Comparison of ENCODE assay signal across 26 mouse cellular contexts in the genomic region with DNA sequence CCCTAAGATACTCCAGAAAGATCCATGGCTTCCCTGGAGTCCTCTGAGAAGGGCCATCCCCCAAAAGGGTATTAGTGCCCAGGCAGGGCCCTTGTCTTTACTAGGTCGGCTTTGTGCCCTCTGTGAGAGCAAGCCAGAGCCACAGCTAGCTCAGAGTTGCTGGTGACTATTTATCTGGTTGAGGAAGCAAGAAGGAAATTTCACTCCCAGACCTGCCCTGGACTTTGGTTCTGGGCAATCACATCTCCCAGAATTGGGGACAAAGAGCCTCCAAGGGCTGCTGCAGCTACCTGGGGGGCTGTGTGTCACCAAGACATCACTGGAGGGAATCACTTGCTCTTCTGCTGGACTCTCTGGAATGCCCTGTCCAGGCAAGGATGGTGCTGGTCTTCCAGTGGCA. TPM values are rescaled to one million over a fixed set of nuclear protein-coding genes. Genes with fewer than 3 reads are reported as not detected.
DNase-seq lines count a peak whose midpoint lies in the region; ATAC-seq lines count a peak whose summit lies in the region.
"Had no signal": no experiment of that assay in that cellular context is flagged by ENCODE, and none has a peak within 500 bp of the region (broad histone marks: within the 10 kb centered on the region; RNA-seq: fewer than 3 reads in every experiment).

No protein-coding gene starts in this region.

- no peaks in the 10 kb centered on the region for H3K27me3 ChIP-seq in hindbrain, embryonic 10.5 days (ENCODE audit: insufficient read depth, poor library complexity, severe bottlenecking)
- no peaks in the 10 kb centered on the region for H3K27me3 ChIP-seq in hindbrain, embryonic 11.5 days (ENCODE audit: control insufficient read depth, insufficient read depth, low read length)
- no peaks in the 10 kb centered on the region for H3K27me3 ChIP-seq in lung, embryonic 16.5 days (ENCODE audit: control insufficient read depth, insufficient read depth, low read depth, low read length)
- no peaks in the 10 kb centered on the region for H3K27me3 ChIP-seq in intestine, embryonic 16.5 days (replicated peaks; ENCODE audit: control insufficient read depth, insufficient read depth, low read length)
- H3K27me3 ChIP-seq in stomach, embryonic 16.5 days (ENCODE audit: control insufficient read depth, insufficient read depth, low read length): no peaks in the 10 kb centered on the region
- H3K27me3 ChIP-seq: embryonic facial prominence, embryonic 15.5 days; hindbrain, embryonic 12.5 days; midbrain, embryonic 15.5 days; neural tube, embryonic 15.5 days had no signal

- ATAC-seq in hindbrain, embryonic 11.5 days (ENCODE audit: low FRiP score): no peak
- no peak for ATAC-seq in lung, embryonic 16.5 days (ENCODE audit: low read depth)
- peak; percentile 75 for ATAC-seq in intestine, embryonic 16.5 days
- ATAC-seq in stomach, embryonic 16.5 days (ENCODE audit: insufficient read depth, low FRiP score): no peak
- ATAC-seq: forebrain, embryonic 13.5 days; hindbrain, postnatal 0 days; midbrain, embryonic 15.5 days had no signal

- H3K9ac ChIP-seq in hindbrain, embryonic 11.5 days (ENCODE audit: low read depth, low read length): no peak overlapping the region
- H3K9ac ChIP-seq in lung, embryonic 16.5 days (ENCODE audit: low read length): no peak overlapping the region
- peak overlapping the region; percentile 48; the same call in 1 of the 2 replicates for H3K9ac ChIP-seq in intestine, embryonic 16.5 days (ENCODE audit: low read depth, low read length)
- no peak overlapping the region for H3K9ac ChIP-seq in stomach, embryonic 16.5 days (ENCODE audit: low read length)
- H3K9ac ChIP-seq: embryonic facial prominence, embryonic 15.5 days; forebrain, embryonic 13.5 days; hindbrain, embryonic 12.5 days; midbrain, embryonic 15.5 days; neural tube, embryonic 15.5 days had no signal

- no peak for DNase-seq in hindbrain, embryonic 10.5 days (ENCODE audit: low spot score)
- DNase-seq in hindbrain, embryonic 11.5 days (ENCODE audit: low spot score): no peak
- no peak for DNase-seq in lung, postnatal 14 days
- no peak for DNase-seq in testis, postnatal 10 days (ENCODE audit: low spot score)
- no peak for DNase-seq in gastrocnemius, postnatal 36 days
- DNase-seq: adrenal gland, adult 8-10 months; cerebellum, adult 8-10 months; cerebellum, postnatal 25 days; gastrocnemius, adult 2 months; heart, postnatal 14 days; kidney, adult 18-20 months; liver; right cerebral cortex, postnatal 14 days had no signal

- H3K4me2 ChIP-seq in hindbrain, embryonic 11.5 days (replicated peaks; ENCODE audit: low read depth, low read length): no peak overlapping the region
- H3K4me2 ChIP-seq in lung, embryonic 16.5 days (ENCODE audit: low read depth, low read length): no peak overlapping the region
- peak overlapping the region; percentile 43 for H3K4me2 ChIP-seq in intestine, embryonic 16.5 days (ENCODE audit: low read depth, low read length)
- no peak overlapping the region for H3K4me2 ChIP-seq in stomach, embryonic 16.5 days (ENCODE audit: low read depth, low read length)
- H3K4me2 ChIP-seq: embryonic facial prominence, embryonic 15.5 days; forebrain, embryonic 13.5 days; hindbrain, embryonic 12.5 days; midbrain, embryonic 15.5 days; neural tube, embryonic 15.5 days had no signal

- H3K9me3 ChIP-seq in hindbrain, embryonic 10.5 days: no peaks in the 10 kb centered on the region
- no peaks in the 10 kb centered on the region for H3K9me3 ChIP-seq in hindbrain, embryonic 11.5 days (ENCODE audit: control insufficient read depth, low read length)
- no peaks in the 10 kb centered on the region for H3K9me3 ChIP-seq in lung, embryonic 16.5 days (ENCODE audit: control insufficient read depth, low read length)
- no peaks in the 10 kb centered on the region for H3K9me3 ChIP-seq in intestine, embryonic 16.5 days (ENCODE audit: control insufficient read depth, low read length)
- no peaks in the 10 kb centered on the region for H3K9me3 ChIP-seq in stomach, embryonic 16.5 days (replicated peaks; ENCODE audit: control insufficient read depth, low read length)
- H3K9me3 ChIP-seq: embryonic facial prominence, embryonic 10.5 days; embryonic facial prominence, embryonic 15.5 days; forebrain, embryonic 13.5 days; G1E; hindbrain, embryonic 12.5 days; midbrain, embryonic 15.5 days; neural tube, embryonic 15.5 days had no signal

- H3K27ac ChIP-seq in hindbrain, embryonic 10.5 days: peak overlapping the region; percentile 42; the same call in 1 of the 2 replicates
- H3K27ac ChIP-seq in hindbrain, embryonic 11.5 days (ENCODE audit: low read depth, low read length): no peak overlapping the region
- H3K27ac ChIP-seq in lung, embryonic 16.5 days (ENCODE audit: low read length): peak overlapping the region; percentile 95
- H3K27ac ChIP-seq in intestine, embryonic 16.5 days (ENCODE audit: low read length): peak overlapping the region; percentile 86
- peak overlapping the region; percentile 28; the same call in 1 of the 2 replicates for H3K27ac ChIP-seq in stomach, embryonic 16.5 days (ENCODE audit: low read length)
- H3K27ac ChIP-seq: embryonic facial prominence, embryonic 15.5 days; forebrain, embryonic 13.5 days; gastrocnemius, adult 2 months; hindbrain, embryonic 12.5 days; hindbrain, postnatal 0 days; kidney, postnatal 0 days; macrophage; midbrain, embryonic 15.5 days; neural tube, embryonic 15.5 days had no signal

- intact Hi-C loops in gastrocnemius, postnatal 36 days (cut with DNase I): no loop called here

- no peaks in the 10 kb centered on the region for H3K36me3 ChIP-seq in hindbrain, embryonic 10.5 days
- H3K36me3 ChIP-seq in hindbrain, embryonic 11.5 days (ENCODE audit: control insufficient read depth, insufficient read depth, low read length): no peaks in the 10 kb centered on the region
- no peaks in the 10 kb centered on the region for H3K36me3 ChIP-seq in lung, embryonic 16.5 days (ENCODE audit: control insufficient read depth, insufficient read depth, low read length)
- H3K36me3 ChIP-seq in intestine, embryonic 16.5 days (ENCODE audit: control insufficient read depth, insufficient read depth, low read length): no peaks in the 10 kb centered on the region
- no peaks in the 10 kb centered on the region for H3K36me3 ChIP-seq in stomach, embryonic 16.5 days (ENCODE audit: control insufficient read depth, insufficient read depth, low read length)
- H3K36me3 ChIP-seq: embryonic facial prominence, embryonic 10.5 days; embryonic facial prominence, embryonic 15.5 days; G1E; hindbrain, embryonic 12.5 days; midbrain, embryonic 15.5 days; neural tube, embryonic 15.5 days had no signal

- H3K4me3 ChIP-seq in hindbrain, embryonic 10.5 days: no peak overlapping the region
- no peak overlapping the region for H3K4me3 ChIP-seq in hindbrain, embryonic 11.5 days (ENCODE audit: low read depth, low read length)
- H3K4me3 ChIP-seq in lung, embryonic 16.5 days (ENCODE audit: low read length): no peak overlapping the region
- no peak overlapping the region for H3K4me3 ChIP-seq in intestine, embryonic 16.5 days (ENCODE audit: low read length)
- no peak overlapping the region for H3K4me3 ChIP-seq in stomach, embryonic 16.5 days (replicated peaks; ENCODE audit: low read length)
- H3K4me3 ChIP-seq: embryonic facial prominence, embryonic 10.5 days; embryonic facial prominence, embryonic 15.5 days; forebrain, embryonic 13.5 days; gastrocnemius, adult 2 months; hindbrain, embryonic 12.5 days; midbrain, embryonic 15.5 days; neural tube, embryonic 15.5 days had no signal

- peaks cover 24% of the 10 kb centered on the region for H3K4me1 ChIP-seq in hindbrain, embryonic 10.5 days (replicated peaks)
- H3K4me1 ChIP-seq in hindbrain, embryonic 11.5 days (replicated peaks; ENCODE audit: control insufficient read depth, insufficient read depth, low read length): no peaks in the 10 kb centered on the region
- H3K4me1 ChIP-seq in lung, embryonic 16.5 days (replicated peaks; ENCODE audit: control insufficient read depth, insufficient read depth, low read length): peaks cover 18% of the 10 kb centered on the region
- H3K4me1 ChIP-seq in intestine, embryonic 16.5 days (ENCODE audit: control insufficient read depth, insufficient read depth, low read length): peaks cover 21% of the 10 kb centered on the region
- H3K4me1 ChIP-seq in stomach, embryonic 16.5 days (ENCODE audit: control insufficient read depth, insufficient read depth, low read length): no peaks in the 10 kb centered on the region
- H3K4me1 ChIP-seq: forebrain, embryonic 13.5 days; midbrain, embryonic 15.5 days; neural tube, embryonic 15.5 days had no signal

- 85% methylated on average over 1 of the region's 1 CpGs for WGBS in hindbrain, embryonic 10.5 days
- 87% methylated on average over 1 of the region's 1 CpGs for WGBS in hindbrain, embryonic 11.5 days
- WGBS in lung, embryonic 16.5 days: 56% methylated on average over 1 of the region's 1 CpGs
- 56% methylated on average over 1 of the region's 1 CpGs for WGBS in intestine, embryonic 16.5 days
- WGBS in stomach, embryonic 16.5 days: 44% methylated on average over 1 of the region's 1 CpGs

RNA-seq across cellular contexts. Expression of a gene that starts 33.0 kb away (rescaled TPM):
- polyA plus RNA-seq in hindbrain, embryonic 10.5 days (2016; fragmentation: Nextera tagmentation; extraction: Ambion mirVana): 160 and 181 TPM in 2 replicates
- 151 and 164 TPM in 2 replicates for polyA plus RNA-seq in hindbrain, embryonic 11.5 days (2014; fragmentation: Nextera tagmentation; extraction: Ambion mirVana)
- 133 and 148 TPM in 2 replicates for polyA plus RNA-seq in lung, embryonic 16.5 days (2015; fragmentation: Nextera tagmentation; extraction: Ambion mirVana)
- polyA plus RNA-seq in intestine, embryonic 16.5 days (2015; fragmentation: Nextera tagmentation; extraction: Ambion mirVana): 142 and 150 TPM in 2 replicates
- 119 and 123 TPM in 2 replicates for polyA plus RNA-seq in stomach, embryonic 16.5 days (2015; fragmentation: Nextera tagmentation; extraction: Ambion mirVana)
- 10 to 100 TPM; 39.0 to 42.6 TPM for total RNA-seq in gastrocnemius, postnatal 36 days (2021)

RNA-seq across cellular contexts. Expression of a gene that starts 33.1 kb away (rescaled TPM):
- 77.2 and 89.0 TPM in 2 replicates for polyA plus RNA-seq in hindbrain, embryonic 10.5 days (2016; fragmentation: Nextera tagmentation; extraction: Ambion mirVana)
- 79.4 and 89.2 TPM in 2 replicates for polyA plus RNA-seq in hindbrain, embryonic 11.5 days (2014; fragmentation: Nextera tagmentation; extraction: Ambion mirVana)
- polyA plus RNA-seq in lung, embryonic 16.5 days (2015; fragmentation: Nextera tagmentation; extraction: Ambion mirVana): 185 and 217 TPM in 2 replicates
- 88.4 and 93.4 TPM in 2 replicates for polyA plus RNA-seq in intestine, embryonic 16.5 days (2015; fragmentation: Nextera tagmentation; extraction: Ambion mirVana)
- polyA plus RNA-seq in stomach, embryonic 16.5 days (2015; fragmentation: Nextera tagmentation; extraction: Ambion mirVana): 65.5 and 69.3 TPM in 2 replicates
- total RNA-seq in gastrocnemius, postnatal 36 days (2021): 10 to 100 TPM; 12.7 to 14.1 TPM
